Mouse (Mus musculus) limb, embryonic 14.5 days (tissue): ENCODE data around the gene Nmnat2. TPM values are rescaled to one million over a fixed set of nuclear protein-coding genes. Genes with fewer than 3 reads are reported as not detected.

Experiments used
- ATAC-seq: fragments of 200-750 bp; cut with Nextera tagmentation; 2 replicates; pipeline ENCODE4 v1.8.0; 2017; ENCODE audit warnings: low read depth, moderate number of reproducible peaks, moderate TSS enrichment; ENCODE audit not compliant: low FRiP score
- DNase-seq: peaks from one replicate; pipeline ENCODE4 v3.0.0-alpha.2; 2015; ENCODE audit warnings: low spot score
- H3K27ac ChIP-seq: fragments of 300-500 bp; sonication (generic); replicated peaks from 2 replicates; pipeline ENCODE4 v1.5.1; 2014; ENCODE audit warnings: low read depth, mild to moderate bottlenecking, low read length, moderate library complexity, mixed read lengths
- H3K27me3 ChIP-seq: fragments of 300-500 bp; sonication (generic); 2 replicates; pipeline ENCODE4 v1.6.1; 2014; ENCODE audit warnings: low read length, mixed read lengths; ENCODE audit not compliant: control insufficient read depth, insufficient read depth
- H3K36me3 ChIP-seq: fragments of 300-500 bp; sonication (generic); 2 replicates; pipeline ENCODE4 v1.6.1; 2014; ENCODE audit warnings: mild to moderate bottlenecking, low read length, moderate library complexity, mixed read lengths; ENCODE audit not compliant: control insufficient read depth, insufficient read depth
- H3K4me1 ChIP-seq: fragments of 300-500 bp; sonication (generic); 2 replicates; pipeline ENCODE4 v1.6.1; 2014; ENCODE audit warnings: antibody characterized with exemption, low read length, mixed read lengths; ENCODE audit not compliant: control insufficient read depth, insufficient read depth
- H3K4me2 ChIP-seq: fragments of 300-500 bp; sonication (generic); replicated peaks from 2 replicates; pipeline ENCODE4 v1.6.1; 2014; ENCODE audit warnings: low read depth, mild to moderate bottlenecking, low read length, moderate library complexity; ENCODE audit not compliant: severe bottlenecking
- H3K4me3 ChIP-seq: fragments of 300-500 bp; sonication (generic); replicated peaks from 2 replicates; pipeline ENCODE4 v1.5.1; 2014; ENCODE audit warnings: low read length
- H3K9ac ChIP-seq: fragments of 300-500 bp; sonication (generic); 2 replicates; pipeline ENCODE4 v1.6.1; 2014; ENCODE audit warnings: mild to moderate bottlenecking, low read depth, low read length, moderate library complexity; ENCODE audit not compliant: severe bottlenecking
- H3K9me3 ChIP-seq: fragments of 300-500 bp; sonication (generic); 2 replicates; pipeline ENCODE4 v1.6.1; 2016; ENCODE audit warnings: low read length; ENCODE audit not compliant: control insufficient read depth
- POLR2A ChIP-seq: fragments of 200-500 bp; IDR thresholded peaks from 2 replicates; pipeline ENCODE4 v1.8.0; 2012; ENCODE audit warnings: inconsistent platforms, mild to moderate bottlenecking, moderate library complexity, borderline replicate concordance; ENCODE audit not compliant: insufficient read depth, insufficient read length; ENCODE audit errors: extremely low read depth
- WGBS: fragments of 180-500 bp; shearing (Covaris S2); extraction: QIAGEN DNeasy Blood & Tissue Kit; methylation state at CpG from one replicate; pipeline ENCODE4 v1.1.7; 2014; 5-methylcytosine and 5-hydroxymethylcytosine counted together
- polyA plus RNA-seq, 2 experiments: library from polyadenylated mRNA; depleted of rRNA in 1 of 2; stranded (reverse) in 1 of 2; unstranded in 1 of 2; fragments of >200 nt; fragmentation: Nextera tagmentation in 1 of 2; extraction: Ambion mirVana in 1 of 2; gene quantifications; 2 replicates each; pipeline versions ENCODE4 v1.2.1 to v1.2.3; 2012 to 2014

Nmnat2 gene
- polyA plus RNA-seq, 2 experiments = 1.6 to 2.0 TPM

DNA sequence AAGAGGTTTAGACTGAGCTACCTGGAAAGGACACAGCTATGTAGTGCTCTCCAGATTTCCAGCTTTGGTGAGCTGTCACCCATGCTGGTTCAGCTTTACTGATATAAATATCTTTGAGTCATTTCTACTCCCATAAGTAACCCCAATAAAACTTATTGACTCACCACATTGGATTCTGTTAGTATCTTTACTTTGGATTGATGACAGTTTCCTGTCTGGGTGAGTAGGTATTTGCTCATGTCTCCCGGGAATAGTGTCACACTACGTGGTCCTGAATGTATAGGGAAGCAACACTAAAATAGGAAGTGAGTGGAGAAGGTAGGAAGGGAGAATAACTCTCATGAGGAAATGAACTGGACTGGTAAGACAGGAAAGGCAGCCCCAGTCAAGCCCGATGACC lies 33.0 kb upstream of the Nmnat2 start:
- ATAC-seq (no peak), DNase-seq (no peak)
- Histone ChIP-seq H3K36me3 (no peaks in the 10 kb centered on the region), H3K9me3 (no peaks in the 10 kb centered on the region), H3K4me1 (no peaks in the 10 kb centered on the region), H3K4me2 (no peak overlapping the region), H3K9ac (no peak overlapping the region), H3K4me3 (no peak overlapping the region), H3K27ac (no peak overlapping the region), H3K27me3 (no peaks in the 10 kb centered on the region)
- TF ChIP-seq POLR2A = no peak
- WGBS = 72% methylated on average over 3 of the region's 3 CpGs

DNA sequence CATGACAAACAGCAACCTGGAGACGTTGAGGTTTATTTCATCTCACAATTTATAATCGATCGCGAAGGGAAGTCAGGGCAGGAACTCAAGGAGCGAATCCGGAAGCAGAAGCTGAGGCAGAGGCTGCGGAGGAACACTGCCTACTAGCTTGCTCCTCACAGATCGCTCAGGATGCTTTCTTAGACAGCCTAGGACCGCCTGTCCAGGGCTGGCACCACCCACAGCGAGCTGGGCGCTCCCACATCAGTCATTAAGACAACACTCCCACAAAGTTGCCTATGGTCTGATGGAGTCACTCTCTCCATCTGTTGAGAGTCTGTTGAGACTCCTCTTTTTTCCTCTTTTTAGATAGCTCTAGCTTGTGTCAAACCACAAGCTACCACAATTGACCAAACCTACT lies 20.8 kb upstream of the Nmnat2 start:
- DNase-seq (no peak), ATAC-seq (no peak)
- WGBS = 58% methylated on average over 11 of the region's 11 CpGs
- H3K9me3 ChIP-seq = no peaks in the 10 kb centered on the region
- H3K4me1 ChIP-seq = no peaks in the 10 kb centered on the region
- H3K36me3 ChIP-seq = no peaks in the 10 kb centered on the region
- no peak overlapping the region for H3K27ac ChIP-seq
- no peak overlapping the region for H3K4me3 ChIP-seq
- H3K9ac ChIP-seq = no peak overlapping the region
- H3K4me2 ChIP-seq = no peak overlapping the region
- no peak for TF ChIP-seq POLR2A
- no peaks in the 10 kb centered on the region for H3K27me3 ChIP-seq

- Histone ChIP-seq H3K27ac (no peak overlapping the region), H3K4me2 (no peak overlapping the region), H3K4me3 (no peak overlapping the region), H3K9ac (no peak overlapping the region), H3K4me1 (no peaks in the 10 kb centered on the region), H3K27me3 (no peaks in the 10 kb centered on the region), H3K9me3 (no peaks in the 10 kb centered on the region), H3K36me3 (no peaks in the 10 kb centered on the region)
- ATAC-seq = no peak
- no peak for TF ChIP-seq POLR2A
- DNase-seq = no peak
- WGBS = 80% methylated on average over 6 of the region's 6 CpGs
Measured at GRCm38 (mm10) chr1:152935476-152935875, 19.3 kb upstream of the Nmnat2 start.

DNA sequence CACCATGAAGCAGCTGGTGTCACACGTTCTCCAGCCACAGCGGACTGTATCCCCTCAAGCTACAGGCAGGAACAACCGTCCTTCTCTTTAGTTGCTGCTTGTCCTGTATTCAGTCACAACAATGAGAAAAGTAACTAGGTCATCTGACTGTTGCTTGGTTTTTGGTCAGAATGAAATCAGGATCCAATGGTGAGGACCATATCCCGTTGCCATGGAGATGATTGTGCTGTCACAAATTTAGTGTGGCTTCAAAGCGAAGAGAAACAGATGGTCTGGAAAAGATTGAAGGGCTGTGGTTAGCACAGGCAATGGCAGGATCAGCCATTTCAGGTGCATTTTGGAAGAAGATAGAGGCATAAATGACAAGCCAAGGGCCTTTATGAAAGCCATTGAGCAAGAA lies 18.4 kb upstream of the Nmnat2 start:
- ATAC-seq = no peak
- 83% methylated on average over 5 of the region's 5 CpGs for WGBS
- DNase-seq = no peak

DNA sequence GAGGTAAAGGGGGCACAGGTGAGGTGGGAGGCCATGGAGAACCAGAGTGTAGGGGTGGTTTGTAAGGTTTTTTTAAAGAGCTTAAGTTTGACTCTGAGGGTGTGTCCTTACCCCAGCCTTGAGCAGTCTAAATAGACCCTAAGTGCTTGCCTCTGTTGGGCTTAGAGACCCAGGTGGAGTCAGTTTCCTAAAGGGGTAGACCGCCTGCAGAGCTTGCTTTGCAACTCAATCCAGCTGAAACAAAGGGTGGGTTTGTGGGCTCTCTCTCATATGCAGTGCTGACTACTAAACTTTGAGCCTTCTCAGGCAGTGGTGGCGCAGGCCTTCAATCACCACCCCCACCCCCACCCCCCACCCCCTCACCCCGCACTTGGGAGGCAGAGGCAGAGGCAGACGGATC lies 11.8 kb upstream of the Nmnat2 start:
- Histone ChIP-seq H3K4me3 (no peak overlapping the region), H3K27me3 (no peaks in the 10 kb centered on the region), H3K4me2 (no peak overlapping the region), H3K9ac (no peak overlapping the region), H3K9me3 (no peaks in the 10 kb centered on the region), H3K36me3 (no peaks in the 10 kb centered on the region), H3K4me1 (no peaks in the 10 kb centered on the region), H3K27ac (no peak overlapping the region)
- no peak for TF ChIP-seq POLR2A
- 58% methylated on average over 4 of the region's 4 CpGs for WGBS
- no peak for DNase-seq
- ATAC-seq = no peak

More for the DNA sequence above, 18.4 kb upstream of the Nmnat2 start:
- H3K9me3 ChIP-seq = no peaks in the 10 kb centered on the region
- no peak for TF ChIP-seq POLR2A
- no peaks in the 10 kb centered on the region for H3K36me3 ChIP-seq
- H3K27ac ChIP-seq = no peak overlapping the region
- no peaks in the 10 kb centered on the region for H3K27me3 ChIP-seq
- H3K4me2 ChIP-seq = no peak overlapping the region
- H3K4me1 ChIP-seq = no peaks in the 10 kb centered on the region
- H3K9ac ChIP-seq = no peak overlapping the region
- H3K4me3 ChIP-seq = no peak overlapping the region

DNA sequence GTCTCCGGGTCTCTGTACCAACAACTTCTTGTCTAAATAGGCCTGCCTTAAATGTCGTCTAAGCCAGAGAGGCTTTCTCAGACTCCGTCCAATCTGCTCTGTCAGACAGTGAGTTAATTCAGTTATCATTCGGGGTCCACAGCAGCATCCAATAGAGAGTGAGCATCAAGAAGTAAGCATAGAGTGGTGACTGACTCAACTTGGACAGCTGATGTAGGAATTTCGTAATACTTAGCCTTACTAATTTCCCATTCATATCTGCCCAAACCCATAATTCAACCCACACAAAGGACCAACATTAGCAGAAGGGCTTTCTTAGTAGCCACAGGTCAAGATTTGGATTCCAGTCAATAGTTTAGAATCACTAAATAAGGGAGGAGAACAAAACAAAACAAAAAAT lies 626 bp upstream of the Nmnat2 start:
- H3K4me2 ChIP-seq = no peak overlapping the region
- WGBS = 80% methylated on average over 5 of the region's 5 CpGs
- H3K9ac ChIP-seq = no peak overlapping the region
- H3K4me3 ChIP-seq = no peak overlapping the region
- no peak for TF ChIP-seq POLR2A
- DNase-seq (no peak), ATAC-seq (no peak)
- peaks cover 9% of the 10 kb centered on the region for H3K4me1 ChIP-seq
- peaks cover 41% of the 10 kb centered on the region for H3K27me3 ChIP-seq
- no peak overlapping the region for H3K27ac ChIP-seq
- no peaks in the 10 kb centered on the region for H3K36me3 ChIP-seq
- no peaks in the 10 kb centered on the region for H3K9me3 ChIP-seq
